Mouse (Mus musculus) right cerebral cortex, postnatal 10 days (tissue): ENCODE data around the gene Ppp2r3a.

Source experiments
- DNase-seq, 2 experiments: peaks; one replicate each; pipeline ENCODE4 v3.0.0; 2021; ENCODE audit warnings: low spot score in 2 of 2

The Ppp2r3a gene

GRCm38 (mm10) chr9:101250981-101251643 lies 483 bp downstream of the Ppp2r3a start:
- peak; percentile 69 to 71 for DNase-seq

- peak in 1 of 2 experiments; percentile 39 for DNase-seq
Measured at GRCm38 (mm10) chr9:101250486-101250885, 1.1 kb downstream of the Ppp2r3a start.

GRCm38 (mm10) chr9:101249626-101250025 lies 2.0 kb downstream of the Ppp2r3a start:
- DNase-seq, result no peak

- DNase-seq, result no peak
Measured at GRCm38 (mm10) chr9:101247541-101247940, 4.1 kb downstream of the Ppp2r3a start.

- no peak for DNase-seq
Measured at GRCm38 (mm10) chr9:101245493-101245892, 6.1 kb downstream of the Ppp2r3a start.

GRCm38 (mm10) chr9:101243711-101244110 lies 7.9 kb downstream of the Ppp2r3a start:
- no peak for DNase-seq

- DNase-seq, result no peak
Measured at GRCm38 (mm10) chr9:101240161-101240560, 11.4 kb downstream of the Ppp2r3a start.

- no peak for DNase-seq
Measured at GRCm38 (mm10) chr9:101235786-101236185, 15.8 kb downstream of the Ppp2r3a start.

GRCm38 (mm10) chr9:101232034-101232433 lies 19.6 kb downstream of the Ppp2r3a start:
- DNase-seq, result no peak

GRCm38 (mm10) chr9:101230028-101230427 lies 21.6 kb downstream of the Ppp2r3a start:
- DNase-seq, result no peak

GRCm38 (mm10) chr9:101228892-101229291 lies 22.7 kb downstream of the Ppp2r3a start:
- no peak for DNase-seq

- DNase-seq, result no peak
Measured at GRCm38 (mm10) chr9:101207984-101208383, 43.6 kb downstream of the Ppp2r3a start.

GRCm38 (mm10) chr9:101206516-101206915 lies 45.1 kb downstream of the Ppp2r3a start:
- DNase-seq, result no peak

- DNase-seq, result no peak
Measured at GRCm38 (mm10) chr9:101205216-101205615, 46.4 kb downstream of the Ppp2r3a start.

GRCm38 (mm10) chr9:101204059-101204458 lies 47.5 kb downstream of the Ppp2r3a start:
- no peak for DNase-seq

- no peak for DNase-seq
Measured at GRCm38 (mm10) chr9:101200627-101201026, 51.0 kb downstream of the Ppp2r3a start.

- DNase-seq, result no peak
Measured at GRCm38 (mm10) chr9:101198804-101199203, 52.8 kb downstream of the Ppp2r3a start.

- no peak for DNase-seq
Measured at GRCm38 (mm10) chr9:101198261-101198660, 53.3 kb downstream of the Ppp2r3a start.

GRCm38 (mm10) chr9:101181962-101182701 lies 69.5 kb downstream of the Ppp2r3a start:
- peak; percentile 91 to 93 for DNase-seq

- no peak for DNase-seq
Measured at GRCm38 (mm10) chr9:101181291-101181690, 70.3 kb downstream of the Ppp2r3a start.

- peak; percentile 69 to 81 for DNase-seq
Measured at GRCm38 (mm10) chr9:101180234-101180633, 71.4 kb downstream of the Ppp2r3a start.

- DNase-seq, result no peak
Measured at GRCm38 (mm10) chr9:101160627-101161026, 91.0 kb downstream of the Ppp2r3a start.

GRCm38 (mm10) chr9:101160092-101160491 lies 91.5 kb downstream of the Ppp2r3a start:
- DNase-seq, result peak; percentile 69 to 85
